Mouse (Mus musculus) G1E (cell line): ENCODE data around the gene Zfp653.

ENCODE experiments used
- CTCF ChIP-seq: IDR thresholded peaks from 2 replicates; pipeline ENCODE4 v1.5.1; 2012; ENCODE audit warnings: low read depth, low read length, inconsistent platforms, mixed read lengths
- GATA1 ChIP-seq: IDR thresholded peaks from 2 replicates; pipeline ENCODE4 v1.6.1; 2012; ENCODE audit warnings: borderline replicate concordance, low read length, inconsistent platforms, mixed read lengths
- GATA2 ChIP-seq: IDR thresholded peaks from 2 replicates; pipeline ENCODE4 v1.6.1; 2012; ENCODE audit warnings: low read depth, low read length, inconsistent platforms, borderline replicate concordance
- POLR2AphosphoS5 ChIP-seq: IDR thresholded peaks from 2 replicates; pipeline ENCODE4 v1.6.1; 2012; ENCODE audit warnings: low read depth, low read length, inconsistent platforms; ENCODE audit not compliant: insufficient replicate concordance
- TAL1 ChIP-seq: conservative IDR thresholded peaks from 2 replicates; pipeline ENCODE4 v1.6.1; 2012; ENCODE audit warnings: low read depth, low read length, inconsistent platforms, mixed read lengths

DNA sequence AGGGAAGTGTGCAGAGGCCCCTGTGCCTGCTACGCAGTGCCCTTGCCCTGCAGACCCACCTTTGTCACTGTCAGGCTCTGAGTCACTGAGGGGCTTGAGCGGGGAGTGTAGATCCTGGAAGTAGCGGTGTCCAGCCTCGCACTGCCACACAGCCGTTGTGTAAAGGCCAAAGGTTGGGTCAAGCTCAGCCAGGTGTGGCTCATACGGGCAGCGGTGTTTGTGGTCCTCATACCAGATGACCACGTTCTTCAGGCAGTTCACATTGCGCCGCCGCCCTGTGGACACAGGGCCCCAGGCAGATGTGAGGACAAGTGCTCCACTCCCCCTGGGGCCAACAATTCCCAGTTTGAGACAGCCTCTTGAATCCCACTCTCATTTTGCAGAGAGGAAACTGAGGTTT, 5.5 kb downstream of the Zfp653 start:
- TF ChIP-seq CTCF (no peak), GATA2 (no peak), GATA1 (no peak), POLR2AphosphoS5 (no peak), TAL1 (no peak)
